Mouse (Mus musculus) liver, embryonic 14.5 days (tissue): ENCODE measurements around the gene Plau. TPM values are rescaled to one million over a fixed set of nuclear protein-coding genes. Genes with fewer than 3 reads are reported as not detected.
A peak's percentile ranks its signal among the peaks of the same experiment; 100 is the strongest.

Experiments
- ATAC-seq: fragments of 200-750 bp; cut with Nextera tagmentation; 2 replicates; pipeline ENCODE4 v1.8.0; 2017; ENCODE audit warnings: moderate number of reproducible peaks, mild to moderate bottlenecking, moderate library complexity; ENCODE audit not compliant: insufficient read depth
- DNase-seq, 3 experiments: peaks; one replicate each; pipeline ENCODE4 v3.0.0-alpha.2; 2012 to 2013; ENCODE audit warnings: low read depth in 3 of 3, low spot score in 3 of 3
- H3K27ac ChIP-seq: fragments of 300-500 bp; sonication (generic); 2 replicates; pipeline ENCODE4 v1.5.1; 2014; ENCODE audit warnings: moderate library complexity, mild to moderate bottlenecking, control low read depth, inconsistent platforms
- H3K27me3 ChIP-seq: fragments of 300-500 bp; sonication (generic); 2 replicates; pipeline ENCODE4 v1.6.1; 2014; ENCODE audit warnings: mild to moderate bottlenecking, low read length, moderate library complexity; ENCODE audit not compliant: control insufficient read depth, insufficient read depth
- H3K36me3 ChIP-seq: fragments of 300-500 bp; sonication (generic); replicated peaks from 2 replicates; pipeline ENCODE4 v1.6.1; 2014; ENCODE audit warnings: low read depth; ENCODE audit not compliant: control insufficient read depth, insufficient read depth
- H3K4me1 ChIP-seq, 2 experiments: fragments of 200-500 bp in 1 of 2; fragments of 300-500 bp in 1 of 2; sonication (generic) in 1 of 2; replicated peaks; 2 replicates each; pipeline ENCODE4 v1.6.1; 2012 to 2014; ENCODE audit warnings: antibody characterized with exemption in 1 of 2, inconsistent platforms in 1 of 2, low read length in 1 of 2; ENCODE audit not compliant: control insufficient read depth in 2 of 2, insufficient read depth in 2 of 2
- H3K4me2 ChIP-seq: fragments of 300-500 bp; sonication (generic); 2 replicates; pipeline ENCODE4 v1.6.1; 2014; ENCODE audit warnings: low read depth, mild to moderate bottlenecking, control low read depth, moderate library complexity
- H3K4me3 ChIP-seq, 2 experiments: fragments of 200-500 bp in 1 of 2; fragments of 300-500 bp in 1 of 2; sonication (generic) in 1 of 2; 2 replicates each; pipeline ENCODE4 v1.5.1; 2012 to 2014; ENCODE audit warnings: low read depth in 2 of 2, low read length in 2 of 2, mild to moderate bottlenecking in 2 of 2, control low read depth in 1 of 2, inconsistent platforms in 1 of 2, moderate library complexity in 1 of 2; ENCODE audit not compliant: insufficient read depth in 1 of 2
- H3K9ac ChIP-seq: fragments of 300-500 bp; sonication (generic); replicated peaks from 2 replicates; pipeline ENCODE4 v1.6.1; 2014; ENCODE audit warnings: mild to moderate bottlenecking, control low read depth, moderate library complexity
- H3K9me3 ChIP-seq: fragments of 300-500 bp; sonication (generic); 2 replicates; pipeline ENCODE4 v1.6.1; 2016; ENCODE audit warnings: low read length, mixed read lengths; ENCODE audit not compliant: control insufficient read depth
- CTCF ChIP-seq: IDR thresholded peaks from 2 replicates; pipeline ENCODE4 v1.5.1; 2016; ENCODE audit warnings: antibody characterized with exemption, low read depth, control low read depth
- EP300 ChIP-seq: IDR thresholded peaks from 2 replicates; pipeline ENCODE4 v1.6.1; 2016; ENCODE audit warnings: antibody characterized with exemption, low read depth
- WGBS: fragments of 180-500 bp; shearing (Covaris S2); extraction: QIAGEN DNeasy Blood & Tissue Kit; methylation state at CpG from one replicate; pipeline ENCODE4 v1.1.7; 2014; ENCODE audit not compliant: insufficient replicate concordance; 5-methylcytosine and 5-hydroxymethylcytosine counted together
- polyA plus RNA-seq, 2 experiments: library from polyadenylated mRNA; depleted of rRNA in 1 of 2; stranded (reverse) in 1 of 2; unstranded in 1 of 2; fragments of >200 nt; fragmentation: Nextera tagmentation in 1 of 2; extraction: Ambion mirVana in 1 of 2; gene quantifications; 2 replicates each; pipeline versions ENCODE4 v1.2.1 to v1.2.3; 2012 to 2014

Gene Plau
- polyA plus RNA-seq, 2 experiments: 0.57 to 1.3 TPM

DNA sequence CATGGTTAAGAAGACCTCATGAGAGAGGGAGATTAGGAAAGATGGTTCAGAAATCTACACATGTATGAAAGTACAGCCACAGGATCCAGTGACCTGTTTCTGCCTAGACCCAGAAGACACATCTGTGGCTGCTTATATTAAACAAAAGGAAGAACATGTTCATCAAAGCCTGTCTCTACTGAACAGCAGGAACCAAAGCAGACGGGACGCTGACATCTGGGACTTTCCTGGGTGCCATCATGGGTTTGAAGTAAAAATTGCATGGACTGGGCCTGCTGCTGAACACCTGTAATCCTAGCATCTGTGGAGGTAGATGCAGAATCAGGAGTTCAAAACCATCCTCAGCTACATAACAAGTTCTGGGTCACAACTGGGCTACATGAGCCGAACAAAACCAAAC is 7.9 kb upstream of the Plau start:
- Histone ChIP-seq H3K4me2 (no peak overlapping the region), H3K36me3 (no peaks in the 10 kb centered on the region), H3K27ac (no peak overlapping the region), H3K9ac (no peak overlapping the region), H3K9me3 (no peaks in the 10 kb centered on the region), H3K4me1 (peaks cover 0 to 5% of the 10 kb centered on the region in 2 experiments; a peak in 2 of 4 replicates), H3K4me3 (no peak overlapping the region), H3K27me3 (no peaks in the 10 kb centered on the region)
- TF ChIP-seq CTCF (no peak), EP300 (no peak)
- DNase-seq (no peak), ATAC-seq (no peak)
- 77% methylated on average over 3 of the region's 3 CpGs for WGBS

DNA sequence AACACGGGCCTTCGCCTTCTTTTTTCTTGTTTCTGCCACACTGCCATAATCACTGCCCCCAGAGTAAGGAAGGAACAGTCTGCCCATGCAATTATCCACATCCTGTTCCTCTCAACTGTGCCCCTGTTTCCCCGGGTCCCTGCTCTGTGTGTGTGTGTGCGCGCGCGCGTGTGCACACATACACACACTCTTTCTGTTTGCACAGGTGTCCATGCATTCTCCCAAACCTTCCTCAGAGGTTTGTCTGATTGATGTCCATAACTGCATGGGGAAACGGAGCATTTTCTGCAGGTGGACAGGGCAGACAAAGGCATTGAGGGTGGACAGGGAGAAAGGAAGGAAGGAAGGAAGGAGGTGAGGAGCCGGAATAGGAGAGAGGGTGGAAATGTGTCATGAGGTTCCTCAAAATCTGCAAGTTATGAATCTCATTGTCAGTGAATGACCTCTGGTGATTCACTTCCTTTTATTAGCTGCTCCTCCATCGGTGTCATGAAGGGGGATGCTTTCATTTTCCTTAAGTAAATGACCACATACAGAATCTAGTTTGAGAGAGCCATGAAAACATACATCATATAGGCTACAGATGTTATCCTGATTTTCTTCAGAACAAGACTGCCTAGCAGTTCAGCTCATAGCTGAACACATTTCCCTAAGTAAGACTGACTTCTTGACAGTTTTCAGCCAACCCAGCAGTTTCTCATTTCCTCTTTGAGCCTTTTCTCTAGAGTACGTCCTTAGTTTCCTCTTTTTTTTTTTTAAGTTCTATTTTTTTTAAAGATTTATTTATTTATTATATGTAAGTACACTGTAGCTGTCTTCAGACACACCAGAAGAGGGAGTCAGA is 6.7 kb upstream of the Plau start:
- Histone ChIP-seq H3K9me3 (no peaks in the 10 kb centered on the region), H3K36me3 (no peaks in the 10 kb centered on the region), H3K4me2 (peak overlapping the region; percentile 24; the same call in 1 of the 2 replicates), H3K27me3 (peaks cover 3% of the 10 kb centered on the region; the same call in 1 of the 2 replicates), H3K27ac (no peak overlapping the region), H3K4me3 (no peak overlapping the region), H3K4me1 (peaks cover 0 to 5% of the 10 kb centered on the region in 2 experiments; a peak in 2 of 4 replicates), H3K9ac (no peak overlapping the region)
- ATAC-seq (no peak), DNase-seq (no peak)
- WGBS: 24% methylated on average over 12 of the region's 12 CpGs
- no peak for TF ChIP-seq EP300
- TF ChIP-seq CTCF: no peak

DNA sequence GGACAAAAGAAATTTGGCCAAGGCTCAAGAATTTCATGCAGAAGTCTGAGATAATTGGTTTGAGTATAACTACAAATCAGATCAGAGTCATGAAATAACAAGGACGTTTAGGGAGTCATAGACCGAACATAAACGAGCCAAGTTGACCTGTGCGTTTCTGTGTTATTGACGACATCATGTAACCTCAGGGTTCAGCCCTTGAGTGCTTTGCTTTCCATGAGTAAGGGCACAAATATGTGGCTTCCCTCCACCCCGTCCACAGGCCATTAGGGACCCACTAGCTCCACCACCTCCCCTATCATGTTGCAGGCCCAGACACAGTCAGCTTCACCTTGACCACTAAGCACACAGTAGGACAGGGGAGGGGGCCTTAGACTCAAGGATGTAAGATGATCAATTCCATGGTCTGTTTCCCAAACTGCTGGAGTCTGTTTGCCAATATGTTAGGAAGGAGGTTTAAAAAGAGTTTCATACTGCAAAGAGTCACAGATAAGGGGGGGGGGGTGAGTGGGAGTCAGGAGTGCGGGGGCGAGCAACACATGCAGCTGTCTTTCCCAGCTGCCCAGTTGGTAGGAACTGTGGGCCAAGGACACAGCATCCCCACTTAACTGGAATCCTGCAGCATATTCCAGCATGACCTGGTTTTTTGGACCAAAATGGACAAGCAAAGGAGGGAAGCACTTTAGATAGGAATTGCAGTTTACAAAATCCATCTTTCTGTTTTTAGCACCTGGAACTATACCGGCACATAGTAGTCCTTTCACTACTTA is 5.1 kb upstream of the Plau start:
- Histone ChIP-seq H3K9ac (no peak overlapping the region), H3K4me3 (no peak overlapping the region), H3K27me3 (peaks cover 7% of the 10 kb centered on the region; the same call in 1 of the 2 replicates), H3K4me1 (peaks cover 0 to 8% of the 10 kb centered on the region in 2 experiments; a peak in 2 of 4 replicates), H3K27ac (no peak overlapping the region), H3K4me2 (no peak overlapping the region), H3K36me3 (no peaks in the 10 kb centered on the region), H3K9me3 (no peaks in the 10 kb centered on the region)
- no peak for DNase-seq
- 72% methylated on average over 9 of the region's 9 CpGs for WGBS
- ATAC-seq: no peak
- TF ChIP-seq CTCF (no peak), EP300 (no peak)

DNA sequence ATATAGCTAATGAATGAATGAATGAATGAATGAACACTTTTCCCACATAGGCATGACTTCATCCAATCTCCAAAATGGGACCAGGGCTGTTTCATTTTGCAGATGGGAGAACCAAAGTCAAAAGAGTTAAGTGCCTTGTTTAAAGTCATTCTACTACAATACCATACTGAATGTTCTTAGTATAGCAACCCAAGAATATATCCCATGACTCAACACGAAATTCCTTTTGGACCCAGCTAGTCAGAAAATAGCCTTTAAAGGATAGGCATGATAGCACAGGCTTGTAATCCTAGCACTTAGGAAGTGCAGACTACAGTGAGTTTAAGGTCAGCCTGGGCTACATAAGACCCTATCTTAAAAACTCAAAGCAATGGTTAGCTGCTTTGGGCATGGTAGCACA is 4.5 kb upstream of the Plau start:
- no peak for TF ChIP-seq EP300
- no peak for DNase-seq

DNA sequence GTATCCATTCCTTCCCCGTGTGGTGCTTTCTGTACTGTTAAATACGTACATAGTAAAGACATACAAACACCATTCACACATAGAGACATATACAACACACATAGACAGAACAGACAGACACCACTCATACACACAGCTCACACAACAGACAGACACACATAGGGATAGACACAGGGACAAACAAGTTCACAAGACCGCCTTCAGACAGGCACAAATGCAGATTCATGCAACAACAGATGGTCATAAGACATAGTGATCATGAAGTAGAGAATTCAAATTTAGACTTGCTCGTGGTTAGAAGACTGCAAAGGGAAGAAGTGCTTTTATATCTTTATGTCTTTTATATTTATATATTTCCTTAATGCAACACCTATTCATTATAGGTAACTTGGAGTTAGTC is 2.9 kb upstream of the Plau start:
- DNase-seq (no peak), ATAC-seq (no peak)
- no peak overlapping the region for H3K27ac ChIP-seq
- 58% methylated on average over 4 of the region's 4 CpGs for WGBS
- H3K9me3 ChIP-seq: no peaks in the 10 kb centered on the region
- no peak for TF ChIP-seq CTCF
- TF ChIP-seq EP300: no peak
- no peak overlapping the region for H3K4me3 ChIP-seq
- H3K4me2 ChIP-seq: no peak overlapping the region
- H3K27me3 ChIP-seq: peaks cover 14% of the 10 kb centered on the region; the same call in 1 of the 2 replicates
- no peaks in the 10 kb centered on the region for H3K36me3 ChIP-seq
- peaks cover 0 to 8% of the 10 kb centered on the region in 2 experiments; a peak in 2 of 4 replicates for H3K4me1 ChIP-seq
- no peak overlapping the region for H3K9ac ChIP-seq

More for the DNA sequence above, 4.5 kb upstream of the Plau start:
- H3K27ac ChIP-seq: no peak overlapping the region
- no peaks in the 10 kb centered on the region for H3K9me3 ChIP-seq
- H3K4me1 ChIP-seq: peaks cover 0 to 8% of the 10 kb centered on the region in 2 experiments; a peak in 2 of 4 replicates
- no peak overlapping the region for H3K9ac ChIP-seq
- no peaks in the 10 kb centered on the region for H3K36me3 ChIP-seq
- ATAC-seq: no peak
- H3K27me3 ChIP-seq: peaks cover 11% of the 10 kb centered on the region; the same call in 1 of the 2 replicates
- WGBS: 49% methylated on average over 1 of the region's 1 CpGs
- no peak overlapping the region for H3K4me2 ChIP-seq
- H3K4me3 ChIP-seq: no peak overlapping the region
